Mouse (Mus musculus): ENCODE results near the gene Gm17657. TPM values are rescaled to one million over a fixed set of nuclear protein-coding genes. Genes with fewer than 3 reads are reported as not detected.

Gm17657 gene
- total and polyA plus RNA-seq, 3 experiments, result 0.20 to 0.21 TPM; not detected in 1

DNA sequence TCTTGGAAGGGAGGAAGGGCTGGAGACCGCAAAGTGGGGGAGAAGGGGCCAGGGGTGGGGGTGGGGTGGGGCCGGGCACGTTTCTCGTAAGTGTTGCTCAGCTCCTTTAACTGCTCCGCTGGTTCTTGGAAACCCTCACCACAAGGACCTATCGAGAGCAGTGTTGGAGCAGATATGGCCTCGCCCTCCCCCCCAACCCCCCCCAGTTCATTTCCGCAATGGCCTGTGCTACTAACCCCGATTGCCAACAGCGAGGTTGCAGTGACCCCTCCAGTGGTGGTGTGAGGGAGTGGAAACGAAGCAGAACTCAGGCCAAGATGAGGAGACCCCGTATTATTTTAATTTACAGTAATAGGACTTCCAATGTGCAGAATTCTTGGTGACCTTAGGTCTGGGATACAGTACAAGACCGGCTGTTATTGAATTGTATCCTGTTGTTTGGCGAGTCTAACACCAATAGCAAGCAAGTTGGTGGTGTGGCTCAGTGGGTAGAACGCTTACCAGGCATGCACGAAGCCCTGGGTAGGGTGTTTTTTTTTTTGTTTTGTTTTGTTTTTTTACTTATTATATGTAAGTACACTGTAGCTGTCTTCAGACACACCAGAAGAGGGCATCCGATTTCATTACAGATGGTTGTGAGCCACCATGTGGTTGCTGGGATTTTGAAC lies 48.5 kb downstream of the Gm17657 start:
- peaks cover 9% of the 10 kb centered on the region for H3K9me3 ChIP-seq (replicated peaks; ENCODE audit: low read length)
- no peak for DNase-seq (ENCODE audit: extremely low read depth)
- 0 out of 2 replicates have a peak, but pooled peaks cover 3% of the 10 kb centered on the region for H3K79me2 ChIP-seq (replicated peaks; ENCODE audit: control insufficient read depth, extremely low read depth, insufficient read depth, poor library complexity, severe bottlenecking)
- H3K27ac ChIP-seq (ENCODE audit: insufficient read depth, low read depth), result no peak overlapping the region
- H3K4me3 ChIP-seq (replicated peaks in 1 of 3; ENCODE audit: low read depth in 2 of 3, low read length in 2 of 3, poor library complexity in 1 of 3), result no peak overlapping the region
- H3K36me3 ChIP-seq (replicated peaks in 1 of 2; ENCODE audit: control insufficient read depth in 1 of 2, insufficient read depth in 1 of 2, low read length in 1 of 2), result peaks cover 3 to 10% of the 10 kb centered on the region in 2 experiments
- TF ChIP-seq JUND (conservative IDR thresholded peaks at IDR 0.05; ENCODE audit: low read depth, low read length), result no peak
- no peak for TF ChIP-seq POLR2AphosphoS2 (IDR thresholded peaks at IDR 0.05; ENCODE audit: low read depth, low read length)
- TF ChIP-seq TCF12 (IDR thresholded peaks at IDR 0.05; ENCODE audit: low read depth, low read length), result no peak
- TF ChIP-seq BHLHE40 (IDR thresholded peaks at IDR 0.05; ENCODE audit: low read depth, low read length), result 0 out of 2 replicates have a peak, but pooled peaks have one; percentile 23
- 0 out of 4 replicates have a peak, but pooled peaks of 1 of the 2 experiments have one; percentile 0 for TF ChIP-seq CTCF (conservative IDR thresholded peaks at IDR 0.05 in 1 of 2, IDR thresholded peaks at IDR 0.05 in 1 of 2; ENCODE audit: low read depth in 2 of 2, low read length in 2 of 2)
- no peak for TF ChIP-seq CHD2 (IDR thresholded peaks at IDR 0.05; ENCODE audit: low read length)
- TF ChIP-seq NELFE (IDR thresholded peaks at IDR 0.05; ENCODE audit: low read depth, low read length), result no peak
- TF ChIP-seq E2F4 (IDR thresholded peaks at IDR 0.05; ENCODE audit: insufficient replicate concordance, low read depth, low read length), result no peak
- H3K9ac ChIP-seq (ENCODE audit: insufficient read depth, low read depth), result no peak overlapping the region
- in situ Hi-C loops (cut with MboI; ENCODE audit: low pct_ligation_motif_present, low pct_unique_long_range_greater_than_20kb, low sequenced_read_pairs) (no loop called here), dilution Hi-C loops (cut with MboI; ENCODE audit: extremely low pct_ligation_motif_present, extremely low pct_unique_long_range_greater_than_20kb, low sequenced_read_pairs) (no loop called here)
- H3K4me1 ChIP-seq (ENCODE audit: control insufficient read depth in 1 of 2, insufficient read depth in 2 of 2), result peaks cover 19 to 39% of the 10 kb centered on the region in 2 experiments
- H3K4me2 ChIP-seq (ENCODE audit: insufficient read depth, low read depth, poor library complexity, severe bottlenecking), result no peak overlapping the region
- no peaks in the 10 kb centered on the region for H3K27me3 ChIP-seq (replicated peaks)

DNA sequence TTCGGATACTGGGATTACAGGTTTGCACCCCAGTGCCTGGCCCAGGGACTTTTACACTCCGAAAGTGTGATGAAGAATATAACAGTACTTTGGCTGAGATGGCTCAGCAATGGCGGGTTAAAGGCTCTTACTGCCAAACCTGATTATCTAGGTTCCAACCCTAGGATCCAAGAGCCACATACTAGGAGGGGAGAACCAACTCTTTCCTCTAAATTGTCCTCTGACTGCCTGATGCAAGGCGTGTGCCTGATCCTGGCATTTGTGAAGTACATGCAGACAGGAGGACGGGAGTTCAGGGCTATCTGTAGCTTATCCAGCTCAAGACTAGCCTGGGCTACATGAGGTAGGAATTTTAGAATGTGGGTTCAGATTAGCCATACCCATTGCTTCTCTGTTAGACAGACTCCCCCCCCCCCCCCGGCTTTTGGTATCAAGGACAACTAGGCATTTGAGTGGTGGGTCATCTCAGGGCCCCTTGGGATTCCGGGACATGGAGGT lies 49.1 kb downstream of the Gm17657 start:
- Histone ChIP-seq H3K27me3 (replicated peaks) (no peaks in the 10 kb centered on the region), H3K27ac (ENCODE audit: insufficient read depth, low read depth) (peak overlapping the region; percentile 43), H3K4me3 (replicated peaks in 1 of 3; ENCODE audit: low read depth in 2 of 3, low read length in 2 of 3, poor library complexity in 1 of 3) (no peak overlapping the region), H3K36me3 (replicated peaks in 1 of 2; ENCODE audit: control insufficient read depth in 1 of 2, insufficient read depth in 1 of 2, low read length in 1 of 2) (peaks cover 3 to 10% of the 10 kb centered on the region in 2 experiments), H3K4me2 (ENCODE audit: insufficient read depth, low read depth, poor library complexity, severe bottlenecking) (no peak overlapping the region), H3K79me2 (replicated peaks; ENCODE audit: control insufficient read depth, extremely low read depth, insufficient read depth, poor library complexity, severe bottlenecking) (0 out of 2 replicates have a peak, but pooled peaks cover 3% of the 10 kb centered on the region), H3K9ac (ENCODE audit: insufficient read depth, low read depth) (no peak overlapping the region), H3K4me1 (ENCODE audit: control insufficient read depth in 1 of 2, insufficient read depth in 2 of 2) (peaks cover 19 to 39% of the 10 kb centered on the region in 2 experiments), H3K9me3 (replicated peaks; ENCODE audit: low read length) (peaks cover 5% of the 10 kb centered on the region)
- dilution Hi-C loops (cut with MboI; ENCODE audit: extremely low pct_ligation_motif_present, extremely low pct_unique_long_range_greater_than_20kb, low sequenced_read_pairs), result no loop called here
- TF ChIP-seq USF1 (IDR thresholded peaks at IDR 0.05; ENCODE audit: low read depth, low read length) (no peak), RAD21 (IDR thresholded peaks at IDR 0.05; ENCODE audit: low read depth, low read length) (no peak), IRF4 (IDR thresholded peaks at IDR 0.05; ENCODE audit: low read depth, low read length) (no peak), E2F4 (IDR thresholded peaks at IDR 0.05; ENCODE audit: insufficient replicate concordance, low read depth, low read length) (no peak), UBTF (IDR thresholded peaks at IDR 0.05; ENCODE audit: low read depth, low read length) (no peak)
- no peak for DNase-seq (ENCODE audit: extremely low read depth)
- in situ Hi-C loops (cut with MboI; ENCODE audit: low pct_ligation_motif_present, low pct_unique_long_range_greater_than_20kb, low sequenced_read_pairs), result no loop called here

Data from CH12.LX (cell line).